Mouse (Mus musculus) neural tube, embryonic 14.5 days (tissue): Measurements from ENCODE around the gene Fancc. TPM values are rescaled to one million over a fixed set of nuclear protein-coding genes. Genes with fewer than 3 reads are reported as not detected.

Experiments used
- ATAC-seq: fragments of 200-750 bp; cut with Nextera tagmentation; 2 replicates; pipeline ENCODE4 v1.8.0; 2017; ENCODE audit warnings: low read depth, mild to moderate bottlenecking, moderate TSS enrichment, moderate library complexity
- H3K27ac ChIP-seq: fragments of 300-500 bp; sonication (generic); 2 replicates; pipeline ENCODE4 v1.5.1; 2014; ENCODE audit warnings: low read depth, mild to moderate bottlenecking, control low read depth, low read length, moderate library complexity, mixed read lengths
- H3K27me3 ChIP-seq: fragments of 300-500 bp; sonication (generic); 2 replicates; pipeline ENCODE4 v1.6.1; 2014; ENCODE audit warnings: low read length; ENCODE audit not compliant: control insufficient read depth, insufficient read depth
- H3K36me3 ChIP-seq: fragments of 300-500 bp; sonication (generic); 2 replicates; pipeline ENCODE4 v1.6.1; 2014; ENCODE audit warnings: low read length, mixed read lengths; ENCODE audit not compliant: control insufficient read depth, insufficient read depth
- H3K4me1 ChIP-seq: fragments of 300-500 bp; sonication (generic); 2 replicates; pipeline ENCODE4 v1.6.1; 2014; ENCODE audit warnings: low read length; ENCODE audit not compliant: control insufficient read depth, insufficient read depth
- H3K4me2 ChIP-seq: fragments of 300-500 bp; sonication (generic); 2 replicates; pipeline ENCODE4 v1.6.1; 2014; ENCODE audit warnings: mild to moderate bottlenecking, low read depth, low read length, control low read depth
- H3K4me3 ChIP-seq: fragments of 300-500 bp; sonication (generic); 2 replicates; pipeline ENCODE4 v1.5.1; 2014; ENCODE audit warnings: low read depth, low read length, control low read depth, mixed read lengths
- H3K9ac ChIP-seq: fragments of 300-500 bp; sonication (generic); replicated peaks from 2 replicates; pipeline ENCODE4 v1.6.1; 2014; ENCODE audit warnings: low read depth, mild to moderate bottlenecking, control low read depth, low read length, mixed read lengths
- H3K9me3 ChIP-seq: fragments of 300-500 bp; sonication (generic); 2 replicates; pipeline ENCODE4 v1.6.1; 2016; ENCODE audit warnings: low read length; ENCODE audit not compliant: control insufficient read depth
- WGBS: fragments of 180-500 bp; shearing (Covaris S2); extraction: QIAGEN DNeasy Blood & Tissue Kit; methylation state at CpG from one replicate; pipeline ENCODE4 v1.1.7; 2014; 5-methylcytosine and 5-hydroxymethylcytosine counted together
- polyA plus RNA-seq: library from polyadenylated mRNA; unstranded; fragments of >200 nt; fragmentation: Nextera tagmentation; extraction: Ambion mirVana; gene quantifications from 2 replicates; pipeline ENCODE4 v1.2.1, GENCODE M21; 2014

Fancc gene
- polyA plus RNA-seq, 1 experiment from 2014 or later, result 14.6 TPM

DNA sequence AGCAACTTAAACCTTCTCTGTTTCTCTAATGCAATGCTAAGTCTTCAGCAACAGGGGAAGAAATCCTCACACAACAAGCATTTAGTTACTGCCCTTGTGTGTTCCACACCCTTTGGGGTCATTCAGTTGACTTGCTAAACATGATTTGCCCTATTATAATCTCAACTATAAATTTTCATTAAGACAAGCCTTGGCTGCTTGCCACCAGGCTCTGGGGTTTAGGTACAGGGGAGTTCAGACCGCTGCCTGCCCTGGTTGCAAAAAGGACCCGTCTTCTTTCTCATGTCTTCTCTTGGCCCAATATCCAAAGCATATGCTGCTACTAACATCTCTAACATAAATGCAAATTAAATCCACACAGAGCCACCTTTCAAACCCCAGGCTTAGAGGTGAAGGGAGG lies 27.0 kb upstream of the Fancc start:
- Histone ChIP-seq H3K9ac (no peak overlapping the region), H3K4me2 (no peak overlapping the region), H3K27me3 (no peaks in the 10 kb centered on the region), H3K4me3 (no peak overlapping the region), H3K36me3 (peaks cover 55% of the 10 kb centered on the region), H3K27ac (0 out of 2 replicates have a peak overlapping the region, but pooled peaks have one; percentile 25), H3K9me3 (no peaks in the 10 kb centered on the region), H3K4me1 (peaks cover 33% of the 10 kb centered on the region)
- 23% methylated on average over 2 of the region's 2 CpGs for WGBS
- no peak for ATAC-seq

DNA sequence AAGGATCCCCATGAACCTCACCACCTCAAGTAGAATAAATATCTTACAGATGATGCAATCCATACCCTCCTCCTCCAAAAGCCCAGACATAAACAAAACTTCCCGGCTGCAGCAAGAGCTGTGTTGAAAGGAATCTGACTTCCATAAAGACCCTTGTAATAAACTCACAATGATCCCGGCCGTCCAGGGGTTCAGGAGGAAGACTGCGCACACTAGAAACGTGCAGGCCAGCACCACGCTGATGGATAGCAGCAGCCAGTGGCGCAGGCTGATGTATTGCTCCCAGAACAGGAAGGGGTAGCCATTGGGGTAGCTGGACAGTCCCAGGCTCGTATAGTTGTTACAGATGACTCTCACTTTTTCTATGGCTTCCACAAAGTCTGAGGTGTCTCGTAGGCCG lies 25.8 kb upstream of the Fancc start:
- Histone ChIP-seq H3K9me3 (no peaks in the 10 kb centered on the region), H3K36me3 (peaks cover 68% of the 10 kb centered on the region), H3K27ac (no peak overlapping the region), H3K4me2 (no peak overlapping the region), H3K4me3 (no peak overlapping the region), H3K4me1 (peaks cover 25% of the 10 kb centered on the region), H3K9ac (no peak overlapping the region), H3K27me3 (no peaks in the 10 kb centered on the region)
- no peak for ATAC-seq
- 50% methylated on average over 10 of the region's 10 CpGs for WGBS

DNA sequence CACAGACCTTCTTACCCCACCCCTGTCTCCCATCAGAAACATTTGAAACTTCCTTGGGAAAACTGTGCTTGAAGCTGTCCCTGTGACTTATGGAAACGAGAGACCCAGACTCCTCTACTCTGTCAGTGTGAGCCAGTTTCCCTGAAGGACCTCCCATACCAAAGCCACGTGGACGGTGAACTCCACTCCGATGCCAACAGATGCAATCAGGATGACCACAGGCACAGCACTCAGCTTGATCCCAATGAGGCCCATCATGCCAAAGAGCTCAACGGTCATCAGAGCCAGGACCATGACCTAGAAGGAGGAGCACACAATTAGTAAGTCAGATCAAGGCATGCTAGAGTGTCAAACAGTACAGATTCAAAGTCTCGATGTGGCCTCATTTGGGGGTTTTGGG lies 23.0 kb upstream of the Fancc start:
- Histone ChIP-seq H3K4me3 (no peak overlapping the region), H3K4me2 (no peak overlapping the region), H3K27me3 (no peaks in the 10 kb centered on the region), H3K4me1 (peaks cover 9% of the 10 kb centered on the region), H3K27ac (no peak overlapping the region), H3K9ac (no peak overlapping the region), H3K36me3 (peaks cover 67% of the 10 kb centered on the region), H3K9me3 (no peaks in the 10 kb centered on the region)
- no peak for ATAC-seq
- WGBS, result 90% methylated on average over 6 of the region's 6 CpGs

DNA sequence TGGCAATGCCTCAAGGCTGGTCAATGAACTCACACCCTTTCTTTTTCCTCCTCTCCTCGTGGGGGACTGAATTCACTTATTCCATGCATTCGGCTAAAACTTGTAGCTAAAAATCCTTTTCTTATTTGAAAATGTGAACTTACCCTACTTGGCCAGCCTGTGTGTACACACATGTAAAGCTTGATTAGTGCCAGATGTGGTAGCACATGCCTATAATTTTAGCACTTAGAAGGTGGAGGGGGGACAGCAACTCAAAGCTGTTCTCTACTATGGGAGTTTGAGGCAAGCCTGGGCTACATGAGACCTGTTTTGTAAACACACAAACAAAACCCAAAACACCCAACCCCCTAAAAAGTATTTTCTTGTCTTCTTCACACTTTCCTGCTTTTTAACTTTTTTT lies 19.5 kb upstream of the Fancc start:
- no peak overlapping the region for H3K9ac ChIP-seq
- no peaks in the 10 kb centered on the region for H3K9me3 ChIP-seq
- peaks cover 67% of the 10 kb centered on the region for H3K36me3 ChIP-seq
- no peak for ATAC-seq
- no peak overlapping the region for H3K4me3 ChIP-seq
- H3K4me1 ChIP-seq, result peaks cover 5% of the 10 kb centered on the region; the same call in 1 of the 2 replicates
- no peak overlapping the region for H3K4me2 ChIP-seq
- 77% methylated on average over 2 of the region's 2 CpGs for WGBS
- no peak overlapping the region for H3K27ac ChIP-seq
- no peaks in the 10 kb centered on the region for H3K27me3 ChIP-seq

DNA sequence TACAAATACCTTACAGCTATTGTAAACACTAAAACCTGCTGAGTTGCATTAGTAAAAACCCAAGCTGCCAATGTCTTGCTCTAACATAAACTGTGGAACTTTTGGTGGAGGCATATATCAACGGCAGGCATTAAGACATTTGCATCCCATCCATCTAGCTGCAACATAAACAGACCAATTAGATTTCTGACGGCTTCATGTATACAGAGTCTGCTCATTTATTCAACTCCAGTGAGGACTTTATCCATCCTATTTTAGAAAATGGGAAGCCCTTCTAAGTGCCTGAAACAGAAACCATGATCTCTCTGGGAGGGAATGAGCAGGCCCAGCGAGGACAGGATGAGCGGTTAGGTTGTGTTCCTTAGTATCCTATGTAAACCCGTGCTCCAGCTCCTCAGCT lies 18.5 kb upstream of the Fancc start:
- Histone ChIP-seq H3K4me2 (no peak overlapping the region), H3K27me3 (no peaks in the 10 kb centered on the region), H3K4me3 (no peak overlapping the region), H3K27ac (no peak overlapping the region), H3K4me1 (peaks cover 5% of the 10 kb centered on the region; the same call in 1 of the 2 replicates), H3K36me3 (peaks cover 66% of the 10 kb centered on the region), H3K9ac (no peak overlapping the region), H3K9me3 (no peaks in the 10 kb centered on the region)
- no peak for ATAC-seq
- WGBS, result 49% methylated on average over 5 of the region's 5 CpGs

DNA sequence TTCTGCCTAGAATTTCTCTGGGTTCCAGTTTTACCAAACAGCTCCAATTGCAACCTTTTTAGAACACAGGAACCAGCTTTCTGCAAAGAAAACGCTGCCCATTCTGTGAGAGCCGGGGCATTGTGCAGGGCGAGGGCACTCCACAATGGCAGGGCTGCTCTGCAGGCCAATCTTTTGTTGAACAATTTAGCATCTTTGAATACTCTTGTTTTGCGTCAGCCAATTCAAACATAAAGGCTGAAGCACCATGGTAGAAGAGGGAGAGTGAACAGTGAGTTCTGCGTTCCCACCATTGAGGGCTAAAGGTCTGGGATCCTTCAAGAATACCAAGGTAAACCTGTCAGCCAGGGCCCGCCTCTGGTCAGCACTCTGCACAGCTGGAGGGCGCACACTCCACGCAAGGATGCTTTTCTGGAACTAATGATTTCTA lies 17.9 kb upstream of the Fancc start:
- Histone ChIP-seq H3K9ac (no peak overlapping the region), H3K9me3 (no peaks in the 10 kb centered on the region), H3K27me3 (no peaks in the 10 kb centered on the region), H3K4me1 (peaks cover 5% of the 10 kb centered on the region; the same call in 1 of the 2 replicates), H3K4me3 (no peak overlapping the region), H3K27ac (no peak overlapping the region), H3K4me2 (no peak overlapping the region), H3K36me3 (peaks cover 69% of the 10 kb centered on the region)
- no peak for ATAC-seq
- 19% methylated on average over 8 of the region's 8 CpGs for WGBS

DNA sequence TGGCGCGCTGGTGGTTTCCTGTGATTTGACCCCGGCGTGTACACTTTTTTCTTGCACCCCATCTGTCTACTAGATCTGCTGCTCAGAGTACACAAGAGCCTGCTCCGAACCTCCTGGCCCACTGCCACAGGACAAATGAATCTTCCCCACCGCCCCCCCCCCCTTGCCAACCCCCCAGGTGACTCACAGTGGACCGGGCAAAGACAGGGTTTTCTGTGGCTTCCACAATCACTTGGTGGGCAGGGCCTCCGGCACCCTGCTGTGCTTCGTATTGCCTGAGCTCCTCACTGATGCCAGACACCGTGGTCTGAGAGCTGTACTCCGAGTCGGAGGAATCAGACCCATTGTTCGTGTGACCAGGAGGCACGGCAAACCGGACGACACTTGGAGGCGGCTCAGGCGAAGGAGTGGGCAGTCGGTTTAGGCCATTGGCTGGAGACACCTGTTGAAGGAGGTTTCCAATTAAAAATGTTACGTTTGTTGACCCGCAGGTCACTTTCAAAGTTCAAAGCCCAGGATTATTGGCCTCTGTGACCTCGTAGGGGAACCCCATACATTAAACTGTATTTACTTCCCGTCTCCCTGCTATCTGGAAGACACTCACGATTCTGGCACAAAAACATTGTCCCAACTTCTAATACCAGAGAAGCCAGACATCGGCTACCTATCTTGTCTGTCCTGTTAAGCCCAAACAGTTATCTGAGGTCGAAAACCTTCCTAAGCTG lies 16.5 kb upstream of the Fancc start:
- Histone ChIP-seq H3K9ac (no peak overlapping the region), H3K27ac (no peak overlapping the region), H3K27me3 (no peaks in the 10 kb centered on the region), H3K9me3 (no peaks in the 10 kb centered on the region), H3K4me2 (no peak overlapping the region), H3K4me3 (no peak overlapping the region), H3K4me1 (peaks cover 5% of the 10 kb centered on the region; the same call in 1 of the 2 replicates), H3K36me3 (peaks cover 63% of the 10 kb centered on the region)
- ATAC-seq, result peak; percentile 32
- 46% methylated on average over 26 of the region's 26 CpGs for WGBS

DNA sequence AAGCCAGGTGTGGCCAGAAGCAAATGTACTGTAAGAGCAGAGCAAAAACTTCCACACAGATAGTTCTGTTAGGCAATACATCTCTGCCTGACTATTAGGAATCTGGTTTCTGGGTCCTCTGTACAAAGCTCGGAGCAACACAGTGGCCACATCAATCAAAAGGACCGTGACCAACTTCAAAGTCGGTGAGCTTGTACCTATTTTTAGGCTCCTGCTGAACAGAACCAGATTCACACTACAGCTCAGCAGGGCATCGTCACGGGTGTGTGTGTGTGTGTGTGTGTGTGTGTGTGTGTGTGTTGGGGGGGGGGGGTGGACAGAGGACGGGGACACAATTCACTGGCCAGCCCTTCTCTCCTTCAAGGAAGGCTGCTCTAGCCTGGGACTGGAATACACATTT lies 15.3 kb upstream of the Fancc start:
- ATAC-seq, result no peak
- Histone ChIP-seq H3K9me3 (no peaks in the 10 kb centered on the region), H3K4me2 (no peak overlapping the region), H3K27me3 (no peaks in the 10 kb centered on the region), H3K27ac (no peak overlapping the region), H3K4me3 (no peak overlapping the region), H3K36me3 (peaks cover 58% of the 10 kb centered on the region), H3K9ac (no peak overlapping the region), H3K4me1 (peaks cover 5% of the 10 kb centered on the region; the same call in 1 of the 2 replicates)
- WGBS, result 16% methylated on average over 6 of the region's 6 CpGs

DNA sequence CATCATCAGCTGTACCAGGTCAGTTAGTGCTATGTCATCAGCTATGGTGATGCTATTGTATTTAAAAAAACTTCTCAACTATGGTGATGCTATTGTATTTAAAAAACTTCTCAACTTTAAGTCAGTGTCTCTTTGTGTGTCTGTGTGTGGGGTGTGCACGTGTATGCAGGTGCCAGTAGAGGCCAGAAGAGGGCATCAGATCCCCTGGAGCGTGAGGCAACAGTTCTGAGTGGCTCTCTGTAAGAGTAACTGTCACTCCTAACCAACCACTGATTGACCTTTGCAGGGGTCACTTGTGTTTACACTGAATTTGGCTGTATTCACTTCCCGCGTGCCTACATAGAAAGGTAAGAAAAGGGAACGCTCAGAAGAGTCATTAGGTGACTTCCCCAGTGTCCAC lies 10.7 kb upstream of the Fancc start:
- no peaks in the 10 kb centered on the region for H3K27me3 ChIP-seq
- ATAC-seq, result no peak
- WGBS, result 85% methylated on average over 5 of the region's 5 CpGs
- peaks cover 37% of the 10 kb centered on the region for H3K36me3 ChIP-seq
- H3K9me3 ChIP-seq, result no peaks in the 10 kb centered on the region
- H3K4me1 ChIP-seq, result no peaks in the 10 kb centered on the region
- no peak overlapping the region for H3K4me2 ChIP-seq
- no peak overlapping the region for H3K9ac ChIP-seq
- no peak overlapping the region for H3K4me3 ChIP-seq
- H3K27ac ChIP-seq, result no peak overlapping the region
